Mouse (Mus musculus): Measurements from ENCODE around the gene Col4a3bp.

GRCm38 (mm10) chr13:96567977-96568376 lies 25.6 kb downstream of the Col4a3bp start:
- no peak for TF ChIP-seq CTCF (IDR thresholded peaks at IDR 0.05; ENCODE audit: borderline replicate concordance, extremely low read depth, insufficient read depth, insufficient read length)
- TF ChIP-seq POLR2A (IDR thresholded peaks at IDR 0.05; ENCODE audit: borderline replicate concordance, extremely low read depth, insufficient read depth, insufficient read length, poor library complexity, severe bottlenecking): no peak
